Mouse (Mus musculus) midbrain, embryonic 11.5 days (tissue): ENCODE data around the gene Ankrd50. TPM values are rescaled to one million over a fixed set of nuclear protein-coding genes. Genes with fewer than 3 reads are reported as not detected.

Experiments
- ATAC-seq: fragments of 200-750 bp; cut with Nextera tagmentation; 2 replicates; pipeline ENCODE4 v1.8.0; 2017; ENCODE audit warnings: moderate TSS enrichment, moderate library complexity; ENCODE audit not compliant: low FRiP score
- DNase-seq: peaks from one replicate; pipeline ENCODE4 v3.0.0; 2015; ENCODE audit warnings: low spot score; ENCODE audit errors: missing footprints
- H3K27ac ChIP-seq: fragments of 300-500 bp; sonication (generic); 2 replicates; pipeline ENCODE4 v1.5.1; 2014; ENCODE audit warnings: low read depth, low read length
- H3K27me3 ChIP-seq: fragments of 300-500 bp; sonication (generic); 2 replicates; pipeline ENCODE4 v1.6.1; 2014; ENCODE audit warnings: mild to moderate bottlenecking, low read length, moderate library complexity, mixed read lengths; ENCODE audit not compliant: control insufficient read depth, insufficient read depth
- H3K36me3 ChIP-seq: fragments of 300-500 bp; sonication (generic); 2 replicates; pipeline ENCODE4 v1.6.1; 2014; ENCODE audit warnings: mild to moderate bottlenecking, low read length, moderate library complexity, mixed read lengths; ENCODE audit not compliant: control insufficient read depth, insufficient read depth
- H3K4me1 ChIP-seq: fragments of 300-500 bp; sonication (generic); 2 replicates; pipeline ENCODE4 v1.6.1; 2014; ENCODE audit warnings: low read length; ENCODE audit not compliant: control insufficient read depth, insufficient read depth
- H3K4me2 ChIP-seq: fragments of 300-500 bp; sonication (generic); 2 replicates; pipeline ENCODE4 v1.6.1; 2014; ENCODE audit warnings: mild to moderate bottlenecking, moderate library complexity
- H3K4me3 ChIP-seq: fragments of 300-500 bp; sonication (generic); 2 replicates; pipeline ENCODE4 v1.5.1; 2014; ENCODE audit warnings: low read depth, low read length
- H3K9ac ChIP-seq: fragments of 300-500 bp; sonication (generic); 2 replicates; pipeline ENCODE4 v1.6.1; 2014; ENCODE audit warnings: low read length
- H3K9me3 ChIP-seq: fragments of 300-500 bp; sonication (generic); 2 replicates; pipeline ENCODE4 v1.6.1; 2016; ENCODE audit warnings: low read length; ENCODE audit not compliant: control insufficient read depth
- whole genome bisulfite sequencing: fragments of 180-500 bp; shearing (Covaris S2); extraction: QIAGEN DNeasy Blood & Tissue Kit; methylation state at CpG from one replicate; pipeline ENCODE4 v1.1.7; 2014; 5-methylcytosine and 5-hydroxymethylcytosine counted together
- polyA plus RNA-seq: library from polyadenylated mRNA; unstranded; fragments of >200 nt; fragmentation: Nextera tagmentation; extraction: Ambion mirVana; gene quantifications from 2 replicates; pipeline ENCODE4 v1.2.1, GENCODE M21; 2014

Gene Ankrd50
- polyA plus RNA-seq, 1 experiment from 2014 or later: 31.8 TPM

- 56% methylated on average over 6 of the region's 6 CpGs for WGBS
- H3K9ac ChIP-seq: no peak overlapping the region
- no peak for DNase-seq
- H3K4me1 ChIP-seq: peaks cover 25% of the 10 kb centered on the region
- peaks cover 2% of the 10 kb centered on the region; the same call in 1 of the 2 replicates for H3K36me3 ChIP-seq
- H3K4me3 ChIP-seq: no peak overlapping the region
- no peak overlapping the region for H3K4me2 ChIP-seq
- H3K9me3 ChIP-seq: no peaks in the 10 kb centered on the region
- no peak overlapping the region for H3K27ac ChIP-seq
- H3K27me3 ChIP-seq: no peaks in the 10 kb centered on the region
- no peak for ATAC-seq
Measured at GRCm38 (mm10) chr3:38475587-38475986, 9.1 kb downstream of the Ankrd50 start.

DNA sequence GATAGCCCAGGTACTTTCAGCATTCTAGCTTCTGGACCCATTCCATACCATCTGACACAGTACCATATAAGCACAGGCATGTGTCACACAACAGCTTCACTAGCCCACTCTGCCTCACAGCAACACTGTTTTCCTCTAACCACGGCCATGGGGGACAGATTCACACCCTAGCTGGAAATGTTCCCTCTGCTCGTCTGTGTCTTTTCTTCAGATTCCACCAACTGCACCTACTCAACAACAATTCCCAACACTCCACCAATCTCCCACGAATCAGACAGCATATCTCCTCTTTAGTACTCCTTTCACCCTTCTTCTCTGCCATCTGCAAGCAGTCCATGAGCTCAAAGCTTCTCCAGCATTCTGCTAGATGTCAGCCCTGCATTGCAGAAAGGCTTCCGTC, 11.5 kb downstream of the Ankrd50 start:
- Histone ChIP-seq H3K4me2 (no peak overlapping the region), H3K27me3 (no peaks in the 10 kb centered on the region), H3K36me3 (no peaks in the 10 kb centered on the region), H3K27ac (no peak overlapping the region), H3K4me3 (no peak overlapping the region), H3K9me3 (no peaks in the 10 kb centered on the region), H3K4me1 (peaks cover 12% of the 10 kb centered on the region), H3K9ac (no peak overlapping the region)
- DNase-seq (no peak), ATAC-seq (no peak)
- 86% methylated on average over 4 of the region's 4 CpGs for WGBS

GRCm38 (mm10) chr3:38471516-38471915, 13.1 kb downstream of the Ankrd50 start:
- H3K4me1 ChIP-seq: peaks cover 11% of the 10 kb centered on the region

DNA sequence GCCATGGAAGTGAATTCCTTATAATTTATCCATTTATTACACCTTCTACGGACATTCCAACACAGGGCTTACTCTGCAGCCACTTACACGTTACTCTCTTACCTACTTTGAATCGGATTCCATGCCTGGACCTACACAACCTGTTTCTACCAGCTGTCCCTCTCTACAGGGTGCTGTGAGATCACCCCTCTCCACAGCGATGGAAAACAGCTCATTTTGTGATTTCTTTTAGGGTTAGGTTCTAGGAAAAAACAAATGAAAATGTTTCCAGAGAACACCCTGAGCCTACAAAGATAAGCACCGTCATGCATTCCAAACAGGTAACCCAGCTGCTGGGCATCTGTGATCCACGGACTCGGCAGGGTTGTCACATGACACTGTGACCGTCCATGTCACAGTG, 16.5 kb downstream of the Ankrd50 start:
- no peak overlapping the region for H3K9ac ChIP-seq
- no peak overlapping the region for H3K27ac ChIP-seq
- 89% methylated on average over 8 of the region's 8 CpGs for WGBS
- H3K36me3 ChIP-seq: no peaks in the 10 kb centered on the region
- no peaks in the 10 kb centered on the region for H3K4me1 ChIP-seq
- ATAC-seq: no peak
- no peak for DNase-seq
- no peaks in the 10 kb centered on the region for H3K9me3 ChIP-seq
- no peaks in the 10 kb centered on the region for H3K27me3 ChIP-seq
- no peak overlapping the region for H3K4me3 ChIP-seq
- H3K4me2 ChIP-seq: no peak overlapping the region

More at GRCm38 (mm10) chr3:38471516-38471915, 13.1 kb downstream of the Ankrd50 start:
- Histone ChIP-seq H3K4me3 (no peak overlapping the region), H3K27ac (no peak overlapping the region), H3K27me3 (no peaks in the 10 kb centered on the region), H3K4me2 (no peak overlapping the region), H3K9ac (no peak overlapping the region), H3K9me3 (no peaks in the 10 kb centered on the region), H3K36me3 (no peaks in the 10 kb centered on the region)
- no peak for DNase-seq
- ATAC-seq: no peak

GRCm38 (mm10) chr3:38466880-38467405, 17.7 kb downstream of the Ankrd50 start:
- Histone ChIP-seq H3K27me3 (no peaks in the 10 kb centered on the region), H3K4me3 (no peak overlapping the region), H3K27ac (no peak overlapping the region), H3K9me3 (no peaks in the 10 kb centered on the region), H3K4me1 (no peaks in the 10 kb centered on the region), H3K4me2 (no peak overlapping the region), H3K9ac (no peak overlapping the region), H3K36me3 (peaks cover 9% of the 10 kb centered on the region)
- no peak for DNase-seq
- WGBS: 93% methylated on average over 8 of the region's 8 CpGs
- ATAC-seq: no peak

DNA sequence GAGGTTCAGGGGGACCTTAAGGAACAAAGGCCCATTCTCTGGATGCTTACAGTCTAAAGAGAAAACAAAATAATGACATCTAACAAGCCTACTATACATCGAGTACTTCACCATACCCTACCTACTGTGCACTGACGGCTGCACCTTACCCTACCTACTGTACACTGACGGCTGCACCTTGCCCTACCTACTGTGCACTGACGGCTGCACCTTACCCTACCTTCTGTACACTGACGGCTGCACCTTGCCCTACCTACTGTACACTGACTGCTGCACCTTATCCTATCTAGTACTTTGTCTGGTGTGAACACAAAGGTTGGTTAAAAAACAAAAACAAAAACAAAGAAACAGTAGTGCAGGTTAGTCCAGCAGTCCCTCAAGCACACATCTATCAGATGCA, 18.5 kb downstream of the Ankrd50 start:
- DNase-seq (no peak), ATAC-seq (no peak)
- Histone ChIP-seq H3K4me1 (no peaks in the 10 kb centered on the region), H3K27ac (no peak overlapping the region), H3K4me3 (no peak overlapping the region), H3K9ac (no peak overlapping the region), H3K9me3 (no peaks in the 10 kb centered on the region), H3K4me2 (no peak overlapping the region), H3K27me3 (no peaks in the 10 kb centered on the region), H3K36me3 (peaks cover 9% of the 10 kb centered on the region)
- 95% methylated on average over 5 of the region's 5 CpGs for WGBS

- Histone ChIP-seq H3K4me3 (no peak overlapping the region), H3K9ac (no peak overlapping the region), H3K36me3 (peaks cover 15% of the 10 kb centered on the region), H3K27me3 (no peaks in the 10 kb centered on the region), H3K4me2 (no peak overlapping the region), H3K9me3 (no peaks in the 10 kb centered on the region), H3K4me1 (no peaks in the 10 kb centered on the region), H3K27ac (no peak overlapping the region)
- WGBS: 95% methylated on average over 2 of the region's 2 CpGs
- ATAC-seq (no peak), DNase-seq (no peak)
Measured at GRCm38 (mm10) chr3:38463149-38463548, 21.5 kb downstream of the Ankrd50 start.

DNA sequence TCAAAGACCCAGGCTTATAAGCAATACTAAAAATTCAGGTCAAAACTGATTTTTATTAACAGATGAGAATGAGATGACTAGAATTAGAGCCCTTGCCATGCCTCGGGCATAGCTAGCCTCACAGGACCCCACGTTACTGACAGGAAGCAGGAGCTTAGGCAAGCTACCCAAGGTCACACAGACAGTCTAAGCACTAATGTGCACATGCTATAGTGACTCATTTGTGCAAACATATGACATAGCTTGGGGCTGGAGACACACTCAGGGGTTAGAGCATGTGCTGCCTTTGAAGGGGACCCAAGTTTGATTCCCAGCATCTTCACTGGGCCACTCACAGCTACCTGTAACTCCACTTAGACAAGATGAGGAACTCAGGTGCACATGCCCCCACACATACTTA, 22.9 kb downstream of the Ankrd50 start:
- H3K4me3 ChIP-seq: no peak overlapping the region
- no peak overlapping the region for H3K9ac ChIP-seq
- H3K27me3 ChIP-seq: no peaks in the 10 kb centered on the region
- H3K27ac ChIP-seq: no peak overlapping the region
- no peak overlapping the region for H3K4me2 ChIP-seq
- H3K4me1 ChIP-seq: no peaks in the 10 kb centered on the region
- 88% methylated on average over 2 of the region's 2 CpGs for WGBS
- DNase-seq (no peak), ATAC-seq (no peak)
- peaks cover 21% of the 10 kb centered on the region for H3K36me3 ChIP-seq
- no peaks in the 10 kb centered on the region for H3K9me3 ChIP-seq

DNA sequence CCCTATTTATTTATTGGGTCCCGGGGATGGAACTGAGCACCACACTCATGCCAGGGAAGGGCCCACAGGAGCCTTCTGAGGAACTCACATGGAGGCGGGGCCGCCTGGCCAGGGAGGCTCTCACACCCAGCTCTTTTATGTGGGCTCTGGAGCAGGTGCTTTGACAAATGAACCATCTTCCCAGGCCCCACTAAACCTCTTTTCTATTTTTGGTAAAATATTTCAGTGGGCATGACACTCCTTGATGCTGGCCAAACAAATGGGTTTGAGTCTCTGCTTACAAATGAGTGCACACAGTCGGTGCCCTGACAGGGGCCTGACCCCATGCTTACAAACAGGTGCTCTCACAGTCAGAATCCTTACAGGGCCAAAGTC, 24.4 kb downstream of the Ankrd50 start:
- WGBS: 89% methylated on average over 4 of the region's 4 CpGs

More for the DNA sequence above, 24.4 kb downstream of the Ankrd50 start:
- H3K4me2 ChIP-seq: no peak overlapping the region
- H3K27ac ChIP-seq: no peak overlapping the region
- H3K4me3 ChIP-seq: no peak overlapping the region
- H3K4me1 ChIP-seq: no peaks in the 10 kb centered on the region
- ATAC-seq (no peak), DNase-seq (no peak)
- H3K36me3 ChIP-seq: peaks cover 33% of the 10 kb centered on the region
- H3K27me3 ChIP-seq: no peaks in the 10 kb centered on the region
- no peaks in the 10 kb centered on the region for H3K9me3 ChIP-seq
- H3K9ac ChIP-seq: no peak overlapping the region
